Mouse (Mus musculus) neural tube, embryonic 11.5 days (tissue): ENCODE results near the gene Myf5. TPM values are rescaled to one million over a fixed set of nuclear protein-coding genes. Genes with fewer than 3 reads are reported as not detected.

ENCODE experiments used
- ATAC-seq: fragments of 200-750 bp; cut with Nextera tagmentation; 2 replicates; pipeline ENCODE4 v1.8.0; 2017; ENCODE audit warnings: moderate number of reproducible peaks, mild to moderate bottlenecking, moderate TSS enrichment, moderate library complexity; ENCODE audit not compliant: insufficient read depth, low FRiP score, low TSS enrichment
- DNase-seq: peaks from one replicate; pipeline ENCODE4 v3.0.0-alpha.2; 2015; ENCODE audit warnings: low spot score
- H3K27ac ChIP-seq: fragments of 300-500 bp; sonication (generic); 2 replicates; pipeline ENCODE4 v1.5.1; 2014; ENCODE audit warnings: low read depth, mild to moderate bottlenecking, low read length
- H3K27me3 ChIP-seq: fragments of 300-500 bp; sonication (generic); 2 replicates; pipeline ENCODE4 v1.6.1; 2014; ENCODE audit warnings: mild to moderate bottlenecking, low read length, mixed read lengths; ENCODE audit not compliant: control insufficient read depth, insufficient read depth
- H3K36me3 ChIP-seq: fragments of 300-500 bp; sonication (generic); 2 replicates; pipeline ENCODE4 v1.6.1; 2014; ENCODE audit warnings: mild to moderate bottlenecking, low read length, moderate library complexity, mixed read lengths; ENCODE audit not compliant: control insufficient read depth, insufficient read depth
- H3K4me1 ChIP-seq: fragments of 300-500 bp; sonication (generic); 2 replicates; pipeline ENCODE4 v1.6.1; 2014; ENCODE audit warnings: low read length, mixed read lengths; ENCODE audit not compliant: control insufficient read depth, insufficient read depth
- H3K4me2 ChIP-seq: fragments of 300-500 bp; sonication (generic); 2 replicates; pipeline ENCODE4 v1.6.1; 2014; ENCODE audit warnings: low read depth, mild to moderate bottlenecking, moderate library complexity
- H3K4me3 ChIP-seq: fragments of 300-500 bp; sonication (generic); 2 replicates; pipeline ENCODE4 v1.5.1; 2014; ENCODE audit warnings: low read depth, low read length
- H3K9ac ChIP-seq: fragments of 300-500 bp; sonication (generic); 2 replicates; pipeline ENCODE4 v1.6.1; 2014; ENCODE audit warnings: mild to moderate bottlenecking, low read length
- H3K9me3 ChIP-seq: fragments of 300-500 bp; sonication (generic); 2 replicates; pipeline ENCODE4 v1.6.1; 2016; ENCODE audit warnings: low read length; ENCODE audit not compliant: control insufficient read depth
- WGBS: fragments of 180-500 bp; shearing (Covaris S2); extraction: QIAGEN DNeasy Blood & Tissue Kit; methylation state at CpG from one replicate; pipeline ENCODE4 v1.1.7; 2014; 5-methylcytosine and 5-hydroxymethylcytosine counted together
- polyA plus RNA-seq: library from polyadenylated mRNA; unstranded; fragments of >200 nt; fragmentation: Nextera tagmentation; extraction: Ambion mirVana; gene quantifications from 2 replicates; pipeline ENCODE4 v1.2.1, GENCODE M21; 2014

The Myf5 gene
- polyA plus RNA-seq = 11.7 and 14.1 TPM in 2 replicates

DNA sequence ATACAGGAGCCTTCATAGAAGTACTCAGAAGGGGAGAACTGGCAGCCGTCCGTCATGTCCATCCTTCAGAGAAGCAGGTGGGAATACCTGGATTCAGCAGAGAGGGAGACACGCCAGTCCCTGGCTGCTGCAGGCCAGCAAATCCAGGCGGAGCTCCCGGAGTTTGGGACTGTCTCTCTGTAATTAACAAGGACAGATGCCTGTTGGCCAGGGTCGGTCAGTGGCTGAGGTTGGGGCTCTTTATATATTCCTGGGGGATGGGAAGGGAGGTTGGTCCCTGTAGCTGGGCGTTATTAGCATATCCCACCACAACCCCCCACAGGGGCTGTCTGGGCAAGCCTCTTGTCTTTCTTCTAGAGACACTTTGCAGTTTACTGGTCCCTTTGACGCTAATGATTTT lies at the start of gene Myf5:
Gene Myf5, minus strand, starts transcription at position 265 of the 400 bp plus-strand sequence.
- Histone ChIP-seq H3K36me3 (no peaks in the 10 kb centered on the region), H3K9me3 (no peaks in the 10 kb centered on the region), H3K27ac (no peak within 1 kb of the TSS), H3K4me3 (no peak within 1 kb of the TSS; the same call in 1 of the 2 replicates), H3K4me2 (no peak within 1 kb of the TSS), H3K4me1 (no peaks in the 10 kb centered on the region), H3K9ac (no peak within 1 kb of the TSS), H3K27me3 (no peaks in the 10 kb centered on the region)
- no peak for ATAC-seq
- WGBS = 34% methylated on average over 8 of the region's 8 CpGs
- DNase-seq = no peak

DNA sequence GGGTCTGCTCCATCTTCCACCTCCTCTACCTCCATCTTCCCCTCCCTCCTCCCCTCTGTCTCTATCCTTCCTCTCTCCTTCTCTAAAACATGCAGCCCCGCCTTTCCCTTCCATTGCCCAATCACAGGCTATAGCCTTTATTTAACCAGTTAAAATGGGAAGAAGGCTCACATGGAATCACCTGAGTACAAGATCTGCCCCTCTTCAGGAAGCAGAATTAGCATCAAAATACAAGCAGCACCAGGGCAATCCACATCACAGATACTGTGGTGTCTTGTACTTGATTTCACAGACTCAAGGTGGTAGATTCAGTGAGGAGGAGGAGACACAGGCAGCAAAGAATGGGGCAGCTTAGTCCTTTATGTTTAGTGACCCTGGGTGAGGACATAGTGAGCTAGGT lies 42.8 kb upstream of the Myf5 start:
- Histone ChIP-seq H3K27ac (no peak overlapping the region), H3K9me3 (no peaks in the 10 kb centered on the region), H3K4me3 (no peak overlapping the region), H3K4me1 (no peaks in the 10 kb centered on the region), H3K36me3 (no peaks in the 10 kb centered on the region), H3K4me2 (no peak overlapping the region), H3K27me3 (no peaks in the 10 kb centered on the region), H3K9ac (no peak overlapping the region)
- WGBS = 67% methylated on average over 1 of the region's 1 CpGs
- DNase-seq (no peak), ATAC-seq (no peak)

- Histone ChIP-seq H3K27ac (no peak overlapping the region), H3K27me3 (no peaks in the 10 kb centered on the region), H3K4me2 (no peak overlapping the region), H3K4me3 (no peak overlapping the region), H3K4me1 (no peaks in the 10 kb centered on the region), H3K36me3 (no peaks in the 10 kb centered on the region), H3K9me3 (no peaks in the 10 kb centered on the region), H3K9ac (no peak overlapping the region)
- DNase-seq = no peak
- no peak for ATAC-seq
- WGBS = 85% methylated on average over 5 of the region's 5 CpGs
These were observed 33.3 kb upstream of the Myf5 start for GRCm38 (mm10) chr10:107519216-107519615.

- DNase-seq = no peak
- WGBS = 82% methylated on average over 7 of the region's 7 CpGs
- H3K9me3 ChIP-seq = no peaks in the 10 kb centered on the region
These were observed 30.7 kb upstream of the Myf5 start for GRCm38 (mm10) chr10:107516641-107517040.

GRCm38 (mm10) chr10:107514735-107515134 lies 28.8 kb upstream of the Myf5 start:
- H3K9ac ChIP-seq = no peak overlapping the region
- no peaks in the 10 kb centered on the region for H3K4me1 ChIP-seq
- 85% methylated on average over 7 of the region's 7 CpGs for WGBS
- H3K9me3 ChIP-seq = no peaks in the 10 kb centered on the region
- no peak overlapping the region for H3K4me2 ChIP-seq
- no peak overlapping the region for H3K27ac ChIP-seq
- DNase-seq (no peak), ATAC-seq (no peak)
- no peaks in the 10 kb centered on the region for H3K36me3 ChIP-seq
- H3K27me3 ChIP-seq = no peaks in the 10 kb centered on the region
- H3K4me3 ChIP-seq = no peak overlapping the region

More at GRCm38 (mm10) chr10:107516641-107517040, 30.7 kb upstream of the Myf5 start:
- ATAC-seq = no peak
- Histone ChIP-seq H3K36me3 (no peaks in the 10 kb centered on the region), H3K4me3 (no peak overlapping the region), H3K27me3 (no peaks in the 10 kb centered on the region), H3K4me2 (no peak overlapping the region), H3K27ac (no peak overlapping the region), H3K4me1 (no peaks in the 10 kb centered on the region), H3K9ac (no peak overlapping the region)

- ATAC-seq (no peak), DNase-seq (no peak)
- Histone ChIP-seq H3K36me3 (no peaks in the 10 kb centered on the region), H3K9ac (no peak overlapping the region), H3K4me3 (no peak overlapping the region), H3K27ac (no peak overlapping the region), H3K4me1 (no peaks in the 10 kb centered on the region), H3K27me3 (no peaks in the 10 kb centered on the region), H3K9me3 (no peaks in the 10 kb centered on the region), H3K4me2 (no peak overlapping the region)
- 82% methylated on average over 2 of the region's 2 CpGs for WGBS
These were observed 20.5 kb upstream of the Myf5 start for GRCm38 (mm10) chr10:107506397-107506796.

GRCm38 (mm10) chr10:107503430-107503829 lies 17.5 kb upstream of the Myf5 start:
- H3K9me3 ChIP-seq = no peaks in the 10 kb centered on the region
- H3K36me3 ChIP-seq = no peaks in the 10 kb centered on the region
- H3K27me3 ChIP-seq = no peaks in the 10 kb centered on the region
- no peak overlapping the region for H3K4me3 ChIP-seq
- no peak for DNase-seq
- ATAC-seq = no peak
- H3K4me2 ChIP-seq = no peak overlapping the region
- no peak overlapping the region for H3K9ac ChIP-seq
- H3K4me1 ChIP-seq = no peaks in the 10 kb centered on the region
- WGBS = 92% methylated on average over 4 of the region's 4 CpGs
- H3K27ac ChIP-seq = no peak overlapping the region

- 90% methylated on average over 7 of the region's 7 CpGs for WGBS
- no peak overlapping the region for H3K4me3 ChIP-seq
- no peaks in the 10 kb centered on the region for H3K9me3 ChIP-seq
- no peak for ATAC-seq
- H3K27me3 ChIP-seq = no peaks in the 10 kb centered on the region
- H3K9ac ChIP-seq = no peak overlapping the region
- no peak for DNase-seq
- H3K36me3 ChIP-seq = no peaks in the 10 kb centered on the region
- no peak overlapping the region for H3K4me2 ChIP-seq
- H3K4me1 ChIP-seq = no peaks in the 10 kb centered on the region
- no peak overlapping the region for H3K27ac ChIP-seq
These were observed 16.3 kb upstream of the Myf5 start for GRCm38 (mm10) chr10:107502193-107502592.

DNA sequence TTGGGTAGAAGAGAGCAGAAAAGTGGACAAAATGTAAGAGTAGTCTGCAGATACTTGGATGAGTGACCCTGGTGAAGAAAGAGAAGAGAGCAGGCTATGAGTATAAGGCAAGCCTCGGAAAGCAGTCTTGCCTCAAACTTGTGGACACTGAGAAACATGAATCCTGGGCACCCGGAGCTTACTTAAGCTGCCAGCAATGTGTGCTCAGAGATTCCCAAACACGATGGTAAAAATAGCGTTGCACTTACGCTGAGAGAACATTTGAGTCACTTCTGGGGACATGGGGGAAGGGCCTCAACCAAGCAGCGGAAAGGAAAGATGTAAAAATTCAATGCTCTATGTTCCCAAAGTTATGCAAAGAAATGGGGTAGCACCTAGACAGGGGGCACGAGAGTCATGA lies 13.7 kb upstream of the Myf5 start:
- no peaks in the 10 kb centered on the region for H3K4me1 ChIP-seq
- no peak overlapping the region for H3K4me2 ChIP-seq
- no peaks in the 10 kb centered on the region for H3K36me3 ChIP-seq
- H3K27me3 ChIP-seq = no peaks in the 10 kb centered on the region
- H3K4me3 ChIP-seq = no peak overlapping the region
- no peak overlapping the region for H3K9ac ChIP-seq
- H3K9me3 ChIP-seq = no peaks in the 10 kb centered on the region
- DNase-seq = no peak
- WGBS = 89% methylated on average over 7 of the region's 7 CpGs
- H3K27ac ChIP-seq = no peak overlapping the region
- ATAC-seq = no peak
